Mouse (Mus musculus) ES-E14 (cell line): ENCODE data around the gene Aplp1. TPM values are rescaled to one million over a fixed set of nuclear protein-coding genes. Genes with fewer than 3 reads are reported as not detected.

ENCODE experiments used
- DNase-seq: peaks from one replicate; pipeline ENCODE4 v3.0.0-alpha.2; 2013; ENCODE audit warnings: low read depth, low spot score
- H3K27ac ChIP-seq: 2 replicates; pipeline ENCODE4 v1.5.1; 2012; ENCODE audit warnings: low read depth, mild to moderate bottlenecking, low read length, moderate library complexity, mixed read lengths; ENCODE audit not compliant: poor library complexity, insufficient read depth, severe bottlenecking
- H3K36me3 ChIP-seq: 2 replicates; pipeline ENCODE4 v1.6.1; 2012; ENCODE audit warnings: mild to moderate bottlenecking, low read length, moderate library complexity, mixed read lengths; ENCODE audit not compliant: control insufficient read depth, poor library complexity, insufficient read depth, severe bottlenecking
- H3K4me1 ChIP-seq, 2 experiments: fragments of 150-350 bp in 1 of 2; sonication (generic) in 1 of 2; 2 replicates each; pipeline ENCODE4 v1.6.1; 2012; ENCODE audit warnings: low read length in 2 of 2, mild to moderate bottlenecking in 1 of 2, mixed read lengths in 1 of 2; ENCODE audit not compliant: control insufficient read depth in 2 of 2, insufficient read depth in 2 of 2, poor library complexity in 1 of 2
- H3K4me3 ChIP-seq, 2 experiments: fragments of 150-350 bp in 1 of 2; sonication (generic) in 1 of 2; 2 replicates each; pipeline ENCODE4 v1.5.1; 2012; ENCODE audit warnings: low read length in 2 of 2, low read depth in 1 of 2, mild to moderate bottlenecking in 1 of 2, mixed read lengths in 1 of 2; ENCODE audit not compliant: insufficient read depth in 1 of 2, poor library complexity in 1 of 2, severe bottlenecking in 1 of 2
- H3K9ac ChIP-seq: 2 replicates; pipeline ENCODE4 v1.6.1; 2012; ENCODE audit warnings: low read depth, mild to moderate bottlenecking, low read length, mixed read lengths; ENCODE audit not compliant: poor library complexity, insufficient read depth, severe bottlenecking
- H3K9me3 ChIP-seq: fragments of 150-350 bp; sonication (generic); 2 replicates; pipeline ENCODE4 v1.6.1; 2012; ENCODE audit warnings: low read depth, mild to moderate bottlenecking, low read length; ENCODE audit not compliant: control insufficient read depth, insufficient read depth
- CHD2 ChIP-seq: IDR thresholded peaks from 2 replicates; pipeline ENCODE4 v1.6.1; 2014; ENCODE audit warnings: mild to moderate bottlenecking, low read depth, low read length, inconsistent platforms
- HCFC1 ChIP-seq: IDR thresholded peaks from 2 replicates; pipeline ENCODE4 v1.6.1; 2012; ENCODE audit warnings: low read length, inconsistent platforms, borderline replicate concordance; ENCODE audit not compliant: insufficient read depth
- MAFK ChIP-seq: IDR thresholded peaks from 2 replicates; pipeline ENCODE4 v1.6.1; 2014; ENCODE audit warnings: mild to moderate bottlenecking, low read depth, low read length, inconsistent platforms; ENCODE audit not compliant: insufficient read depth
- ZC3H11A ChIP-seq: IDR thresholded peaks from 2 replicates; pipeline ENCODE4 v1.6.1; 2012; ENCODE audit warnings: low read depth, mild to moderate bottlenecking, inconsistent platforms, low read length, borderline replicate concordance
- ZNF384 ChIP-seq: IDR thresholded peaks from 2 replicates; pipeline ENCODE4 v1.6.1; 2012; ENCODE audit warnings: low read depth, low read length, inconsistent platforms
- in situ Hi-C, 2 experiments: fragments of 600-800 bp; cut with MboI; formaldehyde crosslinking; loops; one replicate each; pipeline ENCODE4 v1.15.1; 2025; ENCODE audit warnings: low sequenced_read_pairs in 2 of 2, inconsistent platforms in 1 of 2; ENCODE audit not compliant: unreplicated experiment in 2 of 2
- total RNA-seq: library from RNA; depleted of rRNA; stranded (reverse); fragments of 300-350 nt; gene quantifications from 2 replicates; pipeline ENCODE4 v1.2.3, GENCODE M21; 2012

The Aplp1 gene
- total RNA-seq, 1 experiment, result 36.9 TPM

- TF ChIP-seq ZNF384 (no peak), HCFC1 (no peak), MAFK (no peak), ZC3H11A (no peak)
- H3K4me3 ChIP-seq, result peak overlapping the region; percentile 56 to 74
- no peaks in the 10 kb centered on the region for H3K9me3 ChIP-seq
- in situ Hi-C loops, result no loop called here
- peak overlapping the region; percentile 30; the same call in 1 of the 2 replicates for H3K27ac ChIP-seq
- H3K36me3 ChIP-seq, result peaks cover 32% of the 10 kb centered on the region
- peaks cover 0 to 12% of the 10 kb centered on the region in 2 experiments; a peak in 1 of 4 replicates for H3K4me1 ChIP-seq
- peak overlapping the region; percentile 61 for H3K9ac ChIP-seq
- DNase-seq, result no peak
Measured at GRCm38 (mm10) chr7:30444154-30444970, 973 bp downstream of the Aplp1 start.

DNA sequence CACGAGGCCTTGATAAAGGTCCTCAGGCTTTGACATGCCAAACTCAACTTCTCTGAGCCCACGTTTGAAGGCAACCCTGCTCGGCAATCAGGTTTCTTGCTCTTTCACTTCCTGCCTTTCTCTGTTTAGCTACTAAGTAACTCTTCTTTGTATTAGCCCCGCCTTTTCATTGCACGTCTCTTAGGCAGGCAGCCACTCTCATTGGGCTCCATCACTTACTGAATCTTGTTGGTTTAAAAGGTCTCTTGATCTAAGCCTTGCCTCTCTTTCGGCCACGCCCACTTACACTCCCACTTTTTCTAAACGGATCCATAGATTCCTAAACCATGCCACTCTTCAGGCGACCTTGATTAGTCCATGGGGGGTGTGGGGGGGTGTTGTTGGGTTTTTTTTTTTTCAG is 1.6 kb downstream of the Aplp1 start:
- Histone ChIP-seq H3K4me1 (peaks cover 0 to 12% of the 10 kb centered on the region in 2 experiments; a peak in 1 of 4 replicates), H3K27ac (no peak overlapping the region), H3K36me3 (peaks cover 28% of the 10 kb centered on the region), H3K9me3 (no peaks in the 10 kb centered on the region), H3K4me3 (peak overlapping the region; percentile 56 to 74; a peak in 3 of 4 replicates), H3K9ac (no peak overlapping the region)
- TF ChIP-seq HCFC1, result no peak
- no peak for TF ChIP-seq ZNF384
- TF ChIP-seq ZC3H11A, result no peak
- no peak for TF ChIP-seq MAFK
- TF ChIP-seq CHD2, result no peak
- in situ Hi-C loops, result no loop called here
- no peak for DNase-seq

- Histone ChIP-seq H3K27ac (peak overlapping the region; percentile 68; the same call in 1 of the 2 replicates), H3K36me3 (peaks cover 23% of the 10 kb centered on the region), H3K4me1 (peaks cover 0 to 13% of the 10 kb centered on the region in 2 experiments; a peak in 2 of 4 replicates), H3K9me3 (no peaks in the 10 kb centered on the region), H3K4me3 (peak overlapping the region; percentile 41 to 67; a peak in 3 of 4 replicates), H3K9ac (peak overlapping the region; percentile 78; the same call in 1 of the 2 replicates)
- in situ Hi-C loops, result no loop called here
- TF ChIP-seq MAFK (peak; percentile 92), ZNF384 (no peak)
- DNase-seq, result no peak
Measured at GRCm38 (mm10) chr7:30440697-30441096, 4.6 kb downstream of the Aplp1 start.

GRCm38 (mm10) chr7:30439734-30440133 is 5.6 kb downstream of the Aplp1 start:
- Histone ChIP-seq H3K9ac (peak overlapping the region; percentile 78), H3K4me3 (peak overlapping the region; percentile 41 to 67), H3K9me3 (no peaks in the 10 kb centered on the region), H3K4me1 (peaks cover 0 to 14% of the 10 kb centered on the region in 2 experiments; a peak in 2 of 4 replicates), H3K27ac (peak overlapping the region; percentile 68; the same call in 1 of the 2 replicates), H3K36me3 (peaks cover 29% of the 10 kb centered on the region)
- TF ChIP-seq ZC3H11A (no peak), CHD2 (no peak), ZNF384 (no peak), HCFC1 (no peak), MAFK (no peak)
- in situ Hi-C loops, result no loop called here
- DNase-seq, result no peak
